Comparison of ENCODE assay signal across 33 mouse cellular contexts in genomic region chr12:16774605-16775004, GRCm38 (mm10).
"Had no signal": no experiment of that assay in that cellular context is flagged by ENCODE, and none has a peak within 500 bp of the region (broad histone marks: within the 10 kb centered on the region; RNA-seq: fewer than 3 reads in every experiment).

No protein-coding gene starts in this region.

- H3K9me3 ChIP-seq: heart, embryonic 10.5 days; heart, embryonic 12.5 days; heart, embryonic 13.5 days; heart, embryonic 15.5 days; hindbrain, embryonic 10.5 days; hindbrain, embryonic 12.5 days; hindbrain, embryonic 13.5 days; hindbrain, embryonic 15.5 days; intestine, embryonic 15.5 days had no signal

- H3K4me1 ChIP-seq: heart, embryonic 15.5 days; hindbrain, embryonic 12.5 days; hindbrain, embryonic 13.5 days; hindbrain, embryonic 15.5 days; intestine, embryonic 15.5 days had no signal

- H3K27ac ChIP-seq: heart, adult 2 months; heart, embryonic 10.5 days; heart, embryonic 13.5 days; heart, embryonic 15.5 days; hindbrain, embryonic 10.5 days; hindbrain, embryonic 12.5 days; hindbrain, embryonic 13.5 days; hindbrain, embryonic 14.5 days; hindbrain, embryonic 15.5 days; hindbrain, postnatal 0 days; intestine, embryonic 15.5 days; kidney, postnatal 0 days; layer of hippocampus, adult 2 months; left cerebral cortex, adult 2 months had no signal

- H3K4me2 ChIP-seq: heart, embryonic 11.5 days; heart, embryonic 12.5 days; heart, embryonic 13.5 days; heart, embryonic 15.5 days; hindbrain, embryonic 12.5 days; hindbrain, embryonic 13.5 days; hindbrain, embryonic 14.5 days; hindbrain, embryonic 15.5 days; intestine, embryonic 15.5 days had no signal

- H3K36me3 ChIP-seq: heart, embryonic 10.5 days; heart, embryonic 12.5 days; heart, embryonic 13.5 days; heart, embryonic 15.5 days; hindbrain, embryonic 12.5 days; hindbrain, embryonic 13.5 days; hindbrain, embryonic 15.5 days; intestine, embryonic 15.5 days had no signal

- DNase-seq: heart, adult 18-20 months; heart, adult 2 months; heart, postnatal 10 days; heart, postnatal 14 days; heart, postnatal 36 days; heart, postnatal 4 days; kidney, adult 11 months; kidney, adult 18-20 months; kidney, adult 2 months; kidney, adult 9 months; kidney, postnatal 10 days; kidney, postnatal 25 days; layer of hippocampus, adult 9-11 months; layer of hippocampus, postnatal 36 days had no signal

- ATAC-seq: hindbrain, embryonic 16.5 days; hindbrain, postnatal 0 days; inflammation-experienced regulatory T-cells, adult 6 months; intestine, embryonic 15.5 days; intestine, embryonic 16.5 days; intestine, postnatal 0 days had no signal

- H3K9ac ChIP-seq: heart, embryonic 12.5 days; heart, embryonic 13.5 days; heart, embryonic 15.5 days; hindbrain, embryonic 12.5 days; hindbrain, embryonic 13.5 days; hindbrain, embryonic 14.5 days; hindbrain, embryonic 15.5 days; intestine, embryonic 15.5 days had no signal

- H3K27me3 ChIP-seq: heart, embryonic 12.5 days; heart, embryonic 13.5 days; heart, embryonic 15.5 days; hindbrain, embryonic 12.5 days; hindbrain, embryonic 13.5 days; hindbrain, embryonic 15.5 days; intestine, embryonic 15.5 days had no signal

- H3K4me3 ChIP-seq: heart, adult 2 months; heart, embryonic 10.5 days; heart, embryonic 12.5 days; heart, embryonic 13.5 days; heart, embryonic 15.5 days; hindbrain, embryonic 10.5 days; hindbrain, embryonic 12.5 days; hindbrain, embryonic 13.5 days; hindbrain, embryonic 15.5 days; intestine, embryonic 15.5 days; layer of hippocampus, adult 2 months; left cerebral cortex, adult 2 months had no signal
